Mouse (Mus musculus): ENCODE measurements around the gene Ppil6.
A peak's percentile ranks its signal among the peaks of the same experiment; 100 is the strongest.

GRCm38 (mm10) chr10:41476171-41477017 lies 13.8 kb upstream of the Ppil6 start, which contains the start of gene Mical1:
- TF ChIP-seq CTCF (IDR thresholded peaks at IDR 0.05; ENCODE audit: low read depth, low read length) (no peak), POLR2A (IDR thresholded peaks at IDR 0.05; ENCODE audit: extremely low read depth, insufficient read depth, low read length) (0 out of 2 replicates have a peak, but pooled peaks have one; percentile 13)

Measured in liver, adult 2 months (tissue).